Mouse (Mus musculus) liver, adult 2 months (tissue): ENCODE data around the gene Foxd3.

ENCODE experiments used
- CTCF ChIP-seq: fragments of 200-500 bp; IDR thresholded peaks from 2 replicates; pipeline ENCODE4 v1.5.1; 2011; ENCODE audit warnings: low read depth, low read length, control low read depth
- POLR2A ChIP-seq: fragments of 200-500 bp; IDR thresholded peaks from 2 replicates; pipeline ENCODE4 v1.6.1; 2011; ENCODE audit warnings: low read length, control low read depth; ENCODE audit not compliant: insufficient read depth; ENCODE audit errors: extremely low read depth

- no peak for TF ChIP-seq POLR2A
- no peak for TF ChIP-seq CTCF
These were observed at the start of gene Foxd3 for GRCm38 (mm10) chr4:99655937-99656604.
